Mouse (Mus musculus): Measurements from ENCODE around the gene Idnk. TPM values are rescaled to one million over a fixed set of nuclear protein-coding genes. Genes with fewer than 3 reads are reported as not detected.

The Idnk gene
- total RNA-seq, 2 experiments from 2014 or later, result 31.2 to 31.6 TPM

DNA sequence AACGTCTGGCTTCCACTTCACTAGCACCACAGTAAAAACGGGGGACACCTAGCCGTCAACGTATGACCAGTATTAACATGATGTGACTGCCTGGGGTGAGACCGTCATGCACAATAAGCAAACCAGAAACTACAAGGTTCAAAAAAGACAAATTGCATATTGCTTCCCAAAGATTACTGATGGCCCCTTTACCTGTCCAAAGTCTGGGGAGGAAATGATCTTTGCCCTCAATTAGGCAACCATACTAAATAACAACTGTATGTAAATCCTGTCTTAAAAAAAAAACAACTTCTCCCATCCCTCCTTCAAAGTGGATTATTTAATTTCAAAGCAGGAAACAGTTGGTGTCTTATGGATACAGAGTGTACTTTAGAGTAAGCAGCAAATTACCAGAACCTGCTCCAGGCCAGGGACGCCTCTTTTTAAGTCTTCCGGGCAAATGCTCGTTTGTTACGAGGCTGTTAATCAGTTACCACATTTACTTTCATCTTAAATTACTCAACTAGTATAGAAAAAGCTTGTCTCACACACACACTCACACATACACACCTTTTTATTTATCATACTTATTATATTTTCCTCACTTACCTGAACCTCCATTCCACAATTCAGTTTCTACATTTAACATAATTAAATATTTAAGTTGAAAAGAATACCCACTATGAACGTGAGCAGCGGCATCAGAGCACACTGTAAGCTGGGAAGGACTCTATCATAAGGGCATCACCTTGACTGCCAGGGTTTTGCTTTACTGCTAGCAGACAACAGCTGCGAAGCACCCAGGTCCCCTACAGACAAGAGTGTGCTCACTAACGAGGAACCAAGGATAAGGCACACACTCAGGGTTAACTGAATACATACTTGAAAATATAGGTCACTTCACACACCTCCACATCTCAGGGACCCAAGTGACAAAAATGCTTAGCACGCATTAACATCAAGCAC lies 24.4 kb downstream of the Idnk start:
- intact Hi-C loops (cut with DNase I), result no loop called here
- no peak for TF ChIP-seq CTCF (IDR thresholded peaks at IDR 0.05)
- Histone ChIP-seq H3K4me3 (no peak overlapping the region), H3K27ac (no peak overlapping the region)
- DNase-seq (ENCODE audit: extremely low spot score in 1 of 2, low spot score in 2 of 2), result no peak

DNA sequence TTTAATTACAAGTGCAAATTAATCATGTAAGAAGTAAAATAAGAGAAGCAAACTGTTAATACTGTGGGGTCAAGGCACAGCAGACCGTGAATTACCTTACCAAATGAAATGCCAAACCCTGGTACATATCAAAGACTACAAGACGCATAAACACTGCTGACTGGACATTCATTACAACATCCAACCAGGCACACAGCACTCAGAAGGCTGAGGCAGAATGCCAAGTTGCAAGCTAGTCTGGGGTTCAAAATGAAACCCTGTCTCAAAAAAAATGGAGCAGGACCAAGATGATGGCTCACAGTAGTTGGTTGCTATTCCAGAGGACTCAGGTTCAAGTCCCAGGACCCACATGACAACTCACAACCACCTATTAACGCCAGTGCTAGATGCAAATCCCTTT lies 26.7 kb downstream of the Idnk start:
- Histone ChIP-seq H3K27ac (no peak overlapping the region), H3K4me3 (no peak overlapping the region)
- no peak for DNase-seq (ENCODE audit: extremely low spot score in 1 of 2, low spot score in 2 of 2)
- intact Hi-C loops (cut with DNase I), result no loop called here
- no peak for TF ChIP-seq CTCF (IDR thresholded peaks at IDR 0.05)

DNA sequence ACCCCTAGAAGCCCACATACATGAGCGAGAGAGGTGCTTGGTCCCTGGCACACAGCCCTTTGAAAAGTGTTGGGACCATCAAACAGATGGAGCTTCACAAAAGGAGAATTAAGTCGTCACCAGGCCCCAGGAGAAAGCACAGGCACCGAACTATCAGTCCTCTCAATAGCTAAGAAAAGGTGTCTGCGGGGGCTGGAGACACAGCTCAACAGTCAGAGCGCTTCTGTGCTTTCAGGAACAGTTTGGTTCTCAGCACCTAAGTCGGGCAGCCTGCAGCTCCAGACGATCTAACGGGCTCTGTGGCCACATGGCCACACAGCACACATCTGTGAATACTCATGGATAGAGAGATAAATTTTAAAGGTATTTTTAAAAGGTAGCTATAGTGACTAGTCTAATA lies 28.8 kb downstream of the Idnk start:
- Histone ChIP-seq H3K27ac (peak overlapping the region; percentile 8; the same call in 1 of the 2 replicates), H3K4me3 (no peak overlapping the region)
- intact Hi-C loops (cut with DNase I), result no loop called here
- no peak for TF ChIP-seq CTCF (IDR thresholded peaks at IDR 0.05)
- DNase-seq (ENCODE audit: extremely low spot score in 1 of 2, low spot score in 2 of 2), result peak in 1 of 2 experiments; percentile 30

DNA sequence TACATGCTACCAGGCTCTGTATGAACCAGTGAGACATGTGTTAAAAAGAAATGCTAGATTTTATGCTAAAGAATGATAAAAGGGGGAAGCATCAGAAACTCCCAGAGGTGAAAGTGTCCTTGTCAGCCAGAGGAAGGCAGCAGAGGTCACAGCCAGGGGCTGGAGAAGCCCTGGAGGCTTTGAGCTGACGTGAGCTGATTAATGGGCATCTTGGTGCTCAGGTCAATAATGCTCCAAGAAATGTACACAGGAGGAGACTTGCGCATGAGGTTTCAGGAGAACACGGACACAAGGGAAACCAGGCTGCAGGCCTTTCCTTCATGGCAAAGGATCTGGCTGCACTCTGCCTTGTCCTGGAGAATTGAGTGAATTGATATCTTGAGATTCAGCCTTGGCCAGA lies 30.3 kb downstream of the Idnk start:
- TF ChIP-seq CTCF (IDR thresholded peaks at IDR 0.05), result no peak
- intact Hi-C loops (cut with DNase I), result loop anchor here (1.0 to 2.0 kb wide), 2 partner anchors 27 to 45 kb away; partner anchors contain the start of gene Ubqln1
- H3K4me3 ChIP-seq, result no peak overlapping the region
- H3K27ac ChIP-seq, result no peak overlapping the region
- DNase-seq (ENCODE audit: extremely low spot score in 1 of 2, low spot score in 2 of 2), result no peak

DNA sequence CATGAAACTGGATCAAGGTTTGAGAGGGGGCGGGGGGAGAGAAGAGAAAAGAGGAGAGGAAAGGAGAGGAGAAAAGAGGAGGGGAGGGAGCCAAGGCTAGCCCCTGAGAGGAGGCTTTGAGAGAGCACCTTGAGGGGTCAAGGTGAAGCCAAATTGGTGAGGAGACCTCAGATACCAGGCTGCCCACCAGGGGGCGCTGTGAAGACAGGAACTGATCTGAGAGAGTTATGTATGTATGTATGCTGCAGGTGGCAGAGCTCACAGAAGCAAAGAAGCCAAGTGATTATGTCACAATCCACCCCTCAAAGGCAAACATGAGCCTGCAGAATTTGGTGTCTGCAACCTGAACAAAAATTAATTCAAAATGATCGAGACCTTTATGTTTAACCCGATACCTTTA lies 31.0 kb downstream of the Idnk start:
- peak overlapping the region; percentile 34 for H3K27ac ChIP-seq

DNA sequence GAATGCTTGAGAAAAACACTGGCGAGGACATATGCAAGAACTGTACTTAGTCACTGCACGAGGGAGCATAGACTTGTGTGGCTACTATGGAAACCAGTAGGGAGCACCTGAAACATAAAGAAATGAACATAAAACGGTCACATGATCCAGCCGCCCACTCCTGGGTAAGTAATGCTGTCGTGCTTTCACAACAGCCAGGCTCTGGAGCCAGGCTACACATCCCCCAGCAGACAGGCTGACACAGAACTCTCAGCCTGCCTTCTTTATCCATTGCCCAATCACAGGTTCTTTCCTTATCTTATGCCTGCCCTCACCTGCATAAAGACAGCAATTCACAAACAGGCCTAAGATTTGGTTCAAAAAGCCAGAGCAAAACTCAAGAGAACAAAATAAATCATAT lies 32.0 kb downstream of the Idnk start:
- TF ChIP-seq CTCF (IDR thresholded peaks at IDR 0.05), result no peak
- Histone ChIP-seq H3K27ac (no peak overlapping the region), H3K4me3 (no peak overlapping the region)
- peak; percentile 41 to 43 for DNase-seq (ENCODE audit: extremely low spot score in 1 of 2, low spot score in 2 of 2)
- intact Hi-C loops (cut with DNase I), result loop anchor here (2.0 kb wide), 1 partner anchor 25 kb away; the partner anchor contains the start of gene Ubqln1

More for the DNA sequence above, 31.0 kb downstream of the Idnk start:
- peak; percentile 98 for TF ChIP-seq CTCF (IDR thresholded peaks at IDR 0.05)
- H3K4me3 ChIP-seq, result no peak overlapping the region
- intact Hi-C loops (cut with DNase I), result loop anchor here (1.0 to 2.0 kb wide), 2 partner anchors 26 to 44 kb away; partner anchors contain the start of gene Ubqln1
- DNase-seq (ENCODE audit: extremely low spot score in 1 of 2, low spot score in 2 of 2), result peak; percentile 77 to 82

DNA sequence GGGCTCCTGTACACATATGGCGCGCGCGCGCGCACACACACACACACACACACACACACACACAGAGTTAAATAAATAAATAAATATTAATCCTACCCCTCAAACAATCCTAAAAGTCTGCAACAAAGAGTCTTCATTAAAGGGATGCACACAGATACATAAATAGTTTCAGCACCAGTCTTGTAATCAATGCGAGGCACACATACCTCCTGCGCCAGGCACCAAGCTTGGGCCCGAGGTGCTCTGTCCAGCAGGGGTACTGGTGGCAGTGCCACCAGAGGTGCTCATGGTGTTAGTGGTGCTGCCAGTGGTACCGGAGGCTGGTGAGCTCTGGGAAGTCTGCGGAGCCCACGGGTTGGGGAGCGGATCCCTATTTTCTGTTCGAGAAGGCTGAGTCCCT lies 34.1 kb downstream of the Idnk start:
- DNase-seq (ENCODE audit: extremely low spot score in 1 of 2, low spot score in 2 of 2), result no peak
- TF ChIP-seq CTCF (IDR thresholded peaks at IDR 0.05), result no peak
- intact Hi-C loops (cut with DNase I), result no loop called here
- H3K27ac ChIP-seq, result no peak overlapping the region
- no peak overlapping the region for H3K4me3 ChIP-seq

DNA sequence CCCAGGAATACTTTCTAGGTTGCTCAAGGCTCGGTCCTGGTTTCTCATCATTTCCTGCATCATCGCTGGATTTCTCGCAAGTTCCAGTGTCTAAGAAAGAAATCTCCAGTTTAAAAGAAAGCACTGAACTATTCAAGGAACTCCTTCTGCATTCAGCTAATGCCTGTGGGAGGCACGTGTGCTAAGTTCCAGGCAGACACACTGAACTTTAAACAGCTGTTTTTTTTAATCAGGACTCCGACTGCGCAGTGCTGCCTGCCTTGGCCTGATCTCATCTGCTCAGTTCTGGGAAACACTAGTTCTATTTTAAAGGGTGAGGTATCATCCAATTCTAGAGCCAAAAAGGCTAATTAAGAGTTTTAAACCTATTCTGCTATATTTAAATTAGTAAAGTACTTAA lies 34.7 kb downstream of the Idnk start:
- no peak overlapping the region for H3K4me3 ChIP-seq
- intact Hi-C loops (cut with DNase I), result no loop called here
- DNase-seq (ENCODE audit: extremely low spot score in 1 of 2, low spot score in 2 of 2), result peak in 1 of 2 experiments; percentile 14
- H3K27ac ChIP-seq, result no peak overlapping the region
- no peak for TF ChIP-seq CTCF (IDR thresholded peaks at IDR 0.05)

DNA sequence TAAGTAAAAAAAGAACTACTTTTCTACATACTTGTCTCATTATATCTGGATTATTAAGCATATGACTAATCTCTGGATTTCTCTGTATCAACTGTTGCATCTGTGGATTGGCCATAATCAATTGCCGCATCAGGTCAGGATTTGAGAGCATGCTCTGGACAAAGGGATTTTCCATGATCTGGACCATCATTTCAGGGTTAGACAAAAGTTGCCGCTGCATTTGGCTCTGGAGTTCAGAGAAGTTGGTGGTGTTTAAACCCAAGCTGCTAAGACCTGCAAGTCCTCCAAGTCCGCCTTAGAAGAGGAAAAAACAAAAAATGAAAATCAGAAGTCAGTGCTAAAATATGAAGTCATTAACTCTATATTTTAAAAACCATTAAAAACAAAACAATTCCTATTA lies 35.8 kb downstream of the Idnk start:
- H3K4me3 ChIP-seq, result no peak overlapping the region
- intact Hi-C loops (cut with DNase I), result no loop called here
- TF ChIP-seq CTCF (IDR thresholded peaks at IDR 0.05), result no peak
- no peak overlapping the region for H3K27ac ChIP-seq
- DNase-seq (ENCODE audit: extremely low spot score in 1 of 2, low spot score in 2 of 2), result no peak

DNA sequence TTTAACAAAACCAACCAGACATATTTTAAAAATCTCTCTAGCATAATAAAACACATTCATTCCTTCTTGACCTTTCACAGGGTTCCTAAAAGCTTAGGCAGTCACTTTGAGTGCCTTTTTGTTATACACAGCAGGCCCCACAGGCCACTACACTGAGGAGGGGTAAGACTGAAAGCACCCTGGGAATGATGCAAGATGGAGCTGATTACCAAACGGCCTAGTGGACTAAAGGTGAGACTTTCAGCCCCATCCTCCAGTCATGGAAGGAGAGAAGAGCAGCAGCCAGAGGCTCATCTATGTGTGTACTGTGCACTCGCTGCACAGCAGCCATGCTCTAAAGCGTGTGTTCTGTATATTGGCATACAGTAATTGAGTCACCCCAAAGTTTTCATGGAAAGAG lies 37.5 kb downstream of the Idnk start:
- intact Hi-C loops (cut with DNase I), result no loop called here
- Histone ChIP-seq H3K27ac (no peak overlapping the region), H3K4me3 (no peak overlapping the region)
- TF ChIP-seq CTCF (IDR thresholded peaks at IDR 0.05), result no peak
- no peak for DNase-seq (ENCODE audit: extremely low spot score in 1 of 2, low spot score in 2 of 2)

DNA sequence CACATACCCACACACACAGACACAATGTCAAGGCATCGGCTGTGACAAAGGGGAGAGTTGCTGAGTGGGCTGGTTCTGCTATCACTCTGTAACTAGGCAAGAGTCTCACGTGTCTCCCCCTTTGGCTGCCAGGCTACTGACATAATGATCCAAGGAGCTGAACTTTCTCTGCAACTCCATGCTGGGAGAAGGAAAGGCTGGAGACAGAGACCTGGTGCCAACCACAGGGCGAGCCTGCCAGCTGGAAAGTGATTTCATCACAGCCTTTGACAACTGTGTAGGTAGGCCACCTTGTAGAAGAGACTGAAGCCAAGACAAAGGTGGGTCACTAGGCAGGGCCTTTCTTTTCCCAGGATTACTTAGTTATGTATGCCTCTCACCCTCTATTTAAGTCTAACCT lies 39.8 kb downstream of the Idnk start:
- TF ChIP-seq CTCF (IDR thresholded peaks at IDR 0.05), result no peak
- Histone ChIP-seq H3K27ac (no peak overlapping the region), H3K4me3 (no peak overlapping the region)
- no peak for DNase-seq (ENCODE audit: extremely low spot score in 1 of 2, low spot score in 2 of 2)
- intact Hi-C loops (cut with DNase I), result no loop called here

DNA sequence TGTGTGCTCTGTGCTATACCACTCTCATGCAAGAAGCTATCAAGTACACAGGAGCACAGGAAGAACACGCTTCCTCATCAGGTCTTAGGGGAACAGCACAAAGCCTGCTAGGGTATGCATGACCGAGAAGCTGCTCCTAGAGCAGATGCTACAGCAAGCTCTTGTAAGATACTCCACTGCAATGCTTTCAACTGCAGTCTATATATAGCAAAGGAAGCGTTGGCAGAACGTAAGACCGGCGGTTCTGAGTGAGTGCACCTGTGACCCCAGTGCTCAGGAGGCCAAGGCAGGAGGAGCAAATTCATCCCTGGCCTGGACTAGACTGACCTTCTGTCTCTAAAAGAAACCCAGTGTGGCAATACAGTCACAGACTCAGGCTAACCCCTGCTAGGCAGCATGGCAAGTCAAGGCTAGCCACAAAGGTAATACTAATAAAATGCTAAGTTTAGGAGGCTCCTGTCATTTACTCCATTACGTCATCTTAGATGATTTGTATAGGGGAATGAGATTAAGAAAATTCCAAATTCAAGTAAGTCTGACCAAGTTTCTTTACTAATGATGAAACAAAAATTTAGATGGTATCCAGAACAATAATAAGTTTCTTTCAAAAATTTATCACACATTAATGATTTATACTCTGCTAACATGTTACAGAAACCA lies 40.7 kb downstream of the Idnk start:
- DNase-seq (ENCODE audit: extremely low spot score in 1 of 2, low spot score in 2 of 2), result no peak
- intact Hi-C loops (cut with DNase I), result no loop called here
- Histone ChIP-seq H3K4me3 (no peak overlapping the region), H3K27ac (no peak overlapping the region)
- no peak for TF ChIP-seq CTCF (IDR thresholded peaks at IDR 0.05)
